Mouse (Mus musculus) liver, embryonic 14.5 days (tissue): ENCODE measurements around the gene Gabrg1.

Experiments used
- CTCF ChIP-seq: IDR thresholded peaks from 2 replicates; pipeline ENCODE4 v1.5.1; 2016; ENCODE audit warnings: antibody characterized with exemption, low read depth, control low read depth
- EP300 ChIP-seq: IDR thresholded peaks from 2 replicates; pipeline ENCODE4 v1.6.1; 2016; ENCODE audit warnings: antibody characterized with exemption, low read depth

DNA sequence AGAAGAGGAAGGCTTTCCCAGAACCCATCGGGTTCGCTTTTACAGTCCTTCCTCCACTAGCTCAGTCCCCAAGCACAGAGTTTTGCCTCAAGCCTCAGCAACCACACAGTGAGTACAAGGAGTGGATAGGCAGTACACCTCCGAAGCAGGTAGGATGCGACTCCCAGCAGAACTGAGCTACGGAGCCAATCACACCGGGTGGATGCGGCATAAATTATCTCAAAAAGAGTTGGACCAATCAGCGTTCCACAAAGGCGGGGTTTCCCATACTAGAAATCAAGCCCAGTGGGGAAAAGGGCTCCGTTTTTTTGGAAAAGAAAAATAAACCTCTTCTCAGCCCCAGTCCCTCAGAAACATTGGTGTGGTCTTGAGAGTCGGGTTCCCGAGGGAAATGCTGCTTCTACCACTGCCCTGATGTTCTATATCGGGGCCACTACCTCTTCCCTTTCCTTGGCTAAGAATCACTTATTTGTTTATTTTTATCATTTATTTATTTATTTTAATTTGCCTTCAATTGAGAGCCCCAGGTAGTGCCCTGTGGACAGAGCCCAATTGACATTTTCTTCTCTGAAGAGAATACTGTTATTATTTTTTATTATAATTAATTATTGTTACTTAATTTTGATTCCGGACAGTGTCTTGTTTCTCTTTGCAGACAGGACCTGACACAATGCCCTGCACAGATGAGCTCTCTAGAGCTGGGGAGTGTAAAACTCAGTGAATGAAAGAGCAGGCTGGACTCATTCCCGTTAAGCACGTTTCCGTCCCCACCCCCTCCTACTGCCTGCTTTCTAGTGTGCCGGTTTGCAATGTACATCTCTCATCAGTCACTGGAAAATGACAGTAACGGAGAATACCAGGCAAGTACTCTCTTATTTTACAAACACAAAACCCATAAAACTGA is at the start of gene Gabrg1:
- no peak for TF ChIP-seq EP300
- TF ChIP-seq CTCF: no peak
